Mouse (Mus musculus) small intestine, adult 2 months (tissue): ENCODE data around the gene Oit1.

ENCODE experiments used
- CTCF ChIP-seq: fragments of 200-500 bp; IDR thresholded peaks from 2 replicates; pipeline ENCODE4 v1.5.1; 2012; ENCODE audit warnings: low read depth, mild to moderate bottlenecking, control low read depth, inconsistent platforms, low read length, moderate library complexity, mixed read lengths; ENCODE audit not compliant: insufficient replicate concordance, insufficient read length; ENCODE audit errors: extremely low read depth
- POLR2A ChIP-seq: fragments of 200-500 bp; IDR thresholded peaks from 2 replicates; pipeline ENCODE4 v1.6.1; 2012; ENCODE audit warnings: low read depth, mild to moderate bottlenecking, control low read depth, inconsistent platforms, low read length, moderate library complexity

- TF ChIP-seq POLR2A (no peak), CTCF (peak; percentile 98)
Observed at GRCm38 (mm10) chr14:8355999-8356501, 22.5 kb downstream of the Oit1 start.
